Mouse (Mus musculus) MEL (cell line): ENCODE results near the gene Ppm1m.

Experiments
- CTCF ChIP-seq, 3 experiments: IDR thresholded peaks in 2 of 3; conservative IDR thresholded peaks in 1 of 3; 2 replicates each; pipeline ENCODE4 v1.5.1; 2011 to 2012; ENCODE audit warnings: low read length in 3 of 3, low read depth in 2 of 3, mild to moderate bottlenecking in 2 of 3, improper control_type of control experiment in 1 of 3, inconsistent platforms in 1 of 3, mixed read lengths in 1 of 3, moderate library complexity in 1 of 3; ENCODE audit not compliant: control insufficient read depth in 1 of 3, insufficient read depth in 1 of 3, poor library complexity in 1 of 3, severe bottlenecking in 1 of 3
- ELF1 ChIP-seq: IDR thresholded peaks from 2 replicates; pipeline ENCODE4 v1.6.1; 2014; ENCODE audit warnings: low read depth, mild to moderate bottlenecking, inconsistent platforms, low read length, improper control_type of control experiment, moderate library complexity
- EP300 ChIP-seq, 2 experiments: IDR thresholded peaks; 2 replicates each; pipeline ENCODE4 v1.6.1; 2011; ENCODE audit warnings: improper control_type of control experiment in 2 of 2, low read length in 2 of 2, low read depth in 1 of 2, mild to moderate bottlenecking in 1 of 2
- GABPA ChIP-seq: IDR thresholded peaks from 2 replicates; pipeline ENCODE4 v1.6.1; 2012; ENCODE audit warnings: low read depth, mild to moderate bottlenecking, inconsistent platforms, low read length, improper control_type of control experiment, moderate library complexity
- MAZ ChIP-seq: IDR thresholded peaks from 2 replicates; pipeline ENCODE4 v1.6.1; 2012; ENCODE audit warnings: low read depth, mild to moderate bottlenecking, inconsistent platforms, low read length, improper control_type of control experiment
- POLR2A ChIP-seq, 2 experiments: IDR thresholded peaks; 2 replicates each; pipeline ENCODE4 v1.6.1; 2011 to 2012; ENCODE audit warnings: low read length in 2 of 2, mild to moderate bottlenecking in 2 of 2, control low read depth in 1 of 2, improper control_type of control experiment in 1 of 2, low read depth in 1 of 2, moderate library complexity in 1 of 2; ENCODE audit not compliant: control insufficient read depth in 1 of 2, insufficient read depth in 1 of 2, poor library complexity in 1 of 2
- UBTF ChIP-seq: IDR thresholded peaks from 2 replicates; pipeline ENCODE4 v1.6.1; 2012; ENCODE audit warnings: low read depth, mild to moderate bottlenecking, inconsistent platforms, low read length, improper control_type of control experiment, moderate library complexity, borderline replicate concordance; ENCODE audit not compliant: insufficient read depth

- TF ChIP-seq POLR2A (IDR thresholded peaks at IDR 0.05; ENCODE audit: control insufficient read depth in 1 of 2, insufficient read depth in 1 of 2, low read depth in 1 of 2, low read length in 2 of 2, poor library complexity in 1 of 2) = no peak
- no peak for TF ChIP-seq GABPA
- TF ChIP-seq MAZ = no peak
- TF ChIP-seq UBTF = no peak
- no peak for TF ChIP-seq EP300 (IDR thresholded peaks at IDR 0.05; ENCODE audit: low read depth in 1 of 2, low read length in 2 of 2)
- no peak for TF ChIP-seq CTCF (IDR thresholded peaks at IDR 0.05 in 2 of 3, conservative IDR thresholded peaks at IDR 0.05 in 1 of 3; ENCODE audit: control insufficient read depth in 1 of 3, insufficient read depth in 1 of 3, low read depth in 2 of 3, low read length in 3 of 3, poor library complexity in 1 of 3, severe bottlenecking in 1 of 3)
- no peak for TF ChIP-seq ELF1
Observed at GRCm38 (mm10) chr9:106183996-106184395, 15.6 kb downstream of the Ppm1m start.
